Mouse (Mus musculus) T-cell, adult 2 months (primary cell): ENCODE data around the gene 1700029P11Rik.
A peak's percentile ranks its signal among the peaks of the same experiment; 100 is the strongest.
"Not testable (repeated sequence)": the region's sequence is repeated elsewhere in the genome, so short reads cannot be mapped to it uniquely, and the experiment has no call there.

Source experiments
- DNase-seq: peaks from one replicate; pipeline ENCODE4 v3.0.0; 2022; ENCODE audit warnings: low spot score

The 1700029P11Rik gene

GRCm38 (mm10) chr15:81958906-81959305 lies 21.4 kb upstream of the 1700029P11Rik start:
- no peak for DNase-seq

GRCm38 (mm10) chr15:81960171-81961077 lies 19.9 kb upstream of the 1700029P11Rik start, which contains the start of gene Pmm1:
Gene Pmm1, minus strand, starts transcription at chr15:81960930.
- peak; percentile 98 for DNase-seq

- DNase-seq: no peak
These were observed 19.3 kb upstream of the 1700029P11Rik start for GRCm38 (mm10) chr15:81961078-81961451.

- no peak for DNase-seq
These were observed 16.1 kb upstream of the 1700029P11Rik start for GRCm38 (mm10) chr15:81964262-81964661.

- DNase-seq: no peak
These were observed 15.3 kb upstream of the 1700029P11Rik start for GRCm38 (mm10) chr15:81964980-81965545.

GRCm38 (mm10) chr15:81966062-81966829 lies 14.1 kb upstream of the 1700029P11Rik start:
- no peak for DNase-seq

GRCm38 (mm10) chr15:81967821-81968220 lies 12.5 kb upstream of the 1700029P11Rik start:
- no peak for DNase-seq

- no peak for DNase-seq
These were observed 11.9 kb upstream of the 1700029P11Rik start for GRCm38 (mm10) chr15:81968447-81968846.

GRCm38 (mm10) chr15:81969173-81969572 lies 11.2 kb upstream of the 1700029P11Rik start:
- DNase-seq: no peak

- DNase-seq: not testable (repeated sequence)
These were observed 10.7 kb upstream of the 1700029P11Rik start for GRCm38 (mm10) chr15:81969635-81970034.

GRCm38 (mm10) chr15:81970498-81970897 lies 9.8 kb upstream of the 1700029P11Rik start:
- DNase-seq: not testable (repeated sequence)

GRCm38 (mm10) chr15:81975156-81975555 lies 5.2 kb upstream of the 1700029P11Rik start:
- DNase-seq: not testable (repeated sequence)

- DNase-seq: no peak
These were observed 1.8 kb downstream of the 1700029P11Rik start for GRCm38 (mm10) chr15:81982173-81982572.

GRCm38 (mm10) chr15:81985267-81986161 lies 5.2 kb downstream of the 1700029P11Rik start:
- DNase-seq: no peak

GRCm38 (mm10) chr15:81987646-81988045 lies 7.3 kb downstream of the 1700029P11Rik start, which contains the start of gene Xrcc6:
Gene Xrcc6, plus strand, starts transcription at chr15:81987835.
- no peak for DNase-seq

GRCm38 (mm10) chr15:81989371-81990062 lies 9.2 kb downstream of the 1700029P11Rik start:
- DNase-seq: peak; percentile 52

- DNase-seq: no peak
These were observed 10.2 kb downstream of the 1700029P11Rik start for GRCm38 (mm10) chr15:81990549-81990948.

- no peak for DNase-seq
These were observed 13.7 kb downstream of the 1700029P11Rik start for GRCm38 (mm10) chr15:81993992-81994391.

- no peak for DNase-seq
These were observed 23.9 kb downstream of the 1700029P11Rik start for GRCm38 (mm10) chr15:82004257-82004656.

- no peak for DNase-seq
These were observed 31.6 kb downstream of the 1700029P11Rik start for GRCm38 (mm10) chr15:82011947-82012346.
